Mouse (Mus musculus): ENCODE data around the gene Kcp. TPM values are rescaled to one million over a fixed set of nuclear protein-coding genes. Genes with fewer than 3 reads are reported as not detected.

Gene Kcp
- polyA plus RNA-seq, 1 experiment from 2014 or later, result 2.2 TPM

DNA sequence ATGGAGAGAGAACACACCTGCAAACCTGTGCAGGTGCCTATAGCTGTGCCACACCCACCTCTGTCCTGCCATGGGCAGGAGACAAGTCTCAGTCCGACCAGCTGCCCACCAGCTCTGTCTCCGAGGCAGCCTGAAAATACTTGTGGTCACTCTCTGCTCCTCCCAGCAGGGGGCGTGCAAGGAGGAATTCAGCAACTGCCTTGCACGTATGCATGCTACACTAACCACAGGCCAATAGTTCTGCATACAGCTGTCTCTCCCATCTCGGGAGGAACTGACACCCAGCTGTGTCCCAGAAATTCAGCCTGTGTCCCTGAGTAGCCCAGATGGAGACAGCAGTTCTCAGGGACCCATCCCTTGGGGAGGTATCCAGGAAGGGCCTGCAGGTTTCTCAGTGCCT lies 9.4 kb upstream of the Kcp start:
- WGBS (ENCODE audit: insufficient replicate concordance), result 2% methylated on average over 5 of the region's 5 CpGs
- TF ChIP-seq EP300 (IDR thresholded peaks at IDR 0.05; ENCODE audit: low read depth), result no peak
- TF ChIP-seq CTCF (IDR thresholded peaks at IDR 0.05; ENCODE audit: low read depth), result peak; percentile 91
- H3K36me3 ChIP-seq (replicated peaks; ENCODE audit: insufficient read depth, low read length), result no peaks in the 10 kb centered on the region
- no peak overlapping the region for H3K4me3 ChIP-seq (ENCODE audit: low read depth, low read length)
- H3K27ac ChIP-seq (ENCODE audit: low read depth), result no peak overlapping the region
- H3K4me1 ChIP-seq (ENCODE audit: insufficient read depth), result peaks cover 11% of the 10 kb centered on the region; the same call in 1 of the 2 replicates
- no peak overlapping the region for H3K9ac ChIP-seq (replicated peaks)
- H3K27me3 ChIP-seq (ENCODE audit: insufficient read depth, low read length), result no peaks in the 10 kb centered on the region
- no peak overlapping the region for H3K4me2 ChIP-seq (ENCODE audit: low read depth, low read length)
- DNase-seq (peak; percentile 82), ATAC-seq (peak; percentile 37; the same call in 1 of the 2 replicates)
- no peaks in the 10 kb centered on the region for H3K9me3 ChIP-seq (ENCODE audit: low read length)

DNA sequence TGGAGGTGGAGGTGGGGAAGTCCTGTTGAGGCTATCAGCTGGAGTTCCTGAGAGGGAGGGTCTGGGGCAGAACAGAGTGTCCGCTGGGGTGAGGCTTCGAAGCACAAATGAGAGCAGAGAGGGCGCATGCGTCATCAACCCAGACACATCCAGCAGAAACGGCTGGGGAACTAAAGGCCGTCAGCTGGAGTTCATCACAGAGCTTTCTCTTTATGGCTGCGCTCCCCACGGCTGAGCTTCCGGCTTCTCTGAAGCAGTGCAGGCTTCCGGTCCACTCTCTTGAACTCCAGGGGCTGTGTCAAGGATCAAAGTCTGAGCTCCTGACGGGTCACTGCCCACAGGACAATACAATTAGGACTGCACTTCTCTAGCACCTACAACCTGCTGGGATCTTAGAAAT lies 5.5 kb upstream of the Kcp start:
- peaks cover 11% of the 10 kb centered on the region; the same call in 1 of the 2 replicates for H3K4me1 ChIP-seq (ENCODE audit: insufficient read depth)
- DNase-seq, result peak; percentile 68
- no peak overlapping the region for H3K9ac ChIP-seq (replicated peaks)
- peak overlapping the region; percentile 60 for H3K4me2 ChIP-seq (ENCODE audit: low read depth, low read length)
- no peaks in the 10 kb centered on the region for H3K9me3 ChIP-seq (ENCODE audit: low read length)
- peak overlapping the region; percentile 83 for H3K27ac ChIP-seq (ENCODE audit: low read depth)
- peak overlapping the region; percentile 9; the same call in 1 of the 2 replicates for H3K4me3 ChIP-seq (ENCODE audit: low read depth, low read length)
- 0% methylated on average over 11 of the region's 11 CpGs for WGBS (ENCODE audit: insufficient replicate concordance)
- no peak for TF ChIP-seq EP300 (IDR thresholded peaks at IDR 0.05; ENCODE audit: low read depth)
- TF ChIP-seq CTCF (IDR thresholded peaks at IDR 0.05; ENCODE audit: low read depth), result no peak
- ATAC-seq, result peak; percentile 91
- peaks cover 3% of the 10 kb centered on the region for H3K27me3 ChIP-seq (ENCODE audit: insufficient read depth, low read length)
- H3K36me3 ChIP-seq (replicated peaks; ENCODE audit: insufficient read depth, low read length), result no peaks in the 10 kb centered on the region

DNA sequence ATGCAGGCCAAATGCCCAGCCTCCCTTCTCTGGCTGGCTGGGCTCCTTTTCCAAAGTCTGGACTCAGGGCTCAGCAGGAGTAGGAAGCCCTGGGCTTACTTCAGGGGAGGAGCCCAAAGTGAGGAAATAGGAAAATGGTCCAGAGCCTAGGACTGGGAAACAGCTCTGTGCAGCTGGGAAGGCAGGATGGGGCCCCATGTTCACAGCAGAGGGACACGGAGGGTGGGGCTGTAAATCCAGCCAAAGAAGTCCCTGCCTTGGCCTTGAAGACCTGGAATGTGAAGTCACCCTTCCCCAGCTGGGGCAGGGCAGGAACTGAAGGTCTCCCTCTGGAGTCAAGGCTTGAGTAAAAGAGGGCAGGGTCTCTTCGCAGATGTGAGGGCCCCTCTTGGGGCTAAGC lies 1.3 kb upstream of the Kcp start:
- peaks cover 27% of the 10 kb centered on the region for H3K27me3 ChIP-seq (ENCODE audit: insufficient read depth, low read length)
- 58% methylated on average over 2 of the region's 2 CpGs for WGBS (ENCODE audit: insufficient replicate concordance)

DNA sequence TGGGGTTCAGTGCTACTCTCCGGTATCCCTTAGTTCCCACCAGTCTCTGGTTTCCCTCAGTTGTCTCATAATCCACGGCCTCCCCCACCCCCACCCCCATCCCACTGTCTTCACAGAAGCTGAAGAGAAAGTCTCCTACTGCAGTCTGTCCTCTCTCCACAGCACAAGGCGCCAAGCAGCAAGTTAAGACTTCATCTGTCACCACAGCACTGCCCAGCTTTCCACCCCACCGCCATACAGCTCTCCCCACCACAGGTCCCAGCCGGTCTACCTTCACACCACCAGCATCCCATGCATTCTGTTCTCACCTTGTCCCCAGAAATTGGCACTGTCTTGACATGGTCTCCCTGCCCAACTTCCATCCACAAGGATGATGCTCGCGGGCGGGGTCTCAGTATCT lies 918 bp downstream of the Kcp start:
- peaks cover 27% of the 10 kb centered on the region for H3K27me3 ChIP-seq (ENCODE audit: insufficient read depth, low read length)
- H3K4me2 ChIP-seq (ENCODE audit: low read depth, low read length), result peak overlapping the region; percentile 76; the same call in 1 of the 2 replicates
- 37% methylated on average over 8 of the region's 8 CpGs for WGBS (ENCODE audit: insufficient replicate concordance)
- no peak overlapping the region for H3K9ac ChIP-seq (replicated peaks)
- peak; percentile 12 for DNase-seq
- H3K27ac ChIP-seq (ENCODE audit: low read depth), result no peak overlapping the region
- TF ChIP-seq EP300 (IDR thresholded peaks at IDR 0.05; ENCODE audit: low read depth), result no peak
- no peak for TF ChIP-seq CTCF (IDR thresholded peaks at IDR 0.05; ENCODE audit: low read depth)
- peaks cover 7% of the 10 kb centered on the region; the same call in 1 of the 2 replicates for H3K4me1 ChIP-seq (ENCODE audit: insufficient read depth)
- H3K36me3 ChIP-seq (replicated peaks; ENCODE audit: insufficient read depth, low read length), result no peaks in the 10 kb centered on the region
- H3K9me3 ChIP-seq (ENCODE audit: low read length), result no peaks in the 10 kb centered on the region
- H3K4me3 ChIP-seq (ENCODE audit: low read depth, low read length), result peak overlapping the region; percentile 45; the same call in 1 of the 2 replicates
- ATAC-seq, result no peak

More for the DNA sequence above, 1.3 kb upstream of the Kcp start:
- ATAC-seq (no peak), DNase-seq (no peak)
- TF ChIP-seq EP300 (IDR thresholded peaks at IDR 0.05; ENCODE audit: low read depth) (no peak), CTCF (IDR thresholded peaks at IDR 0.05; ENCODE audit: low read depth) (no peak)
- Histone ChIP-seq H3K4me2 (ENCODE audit: low read depth, low read length) (no peak overlapping the region), H3K36me3 (replicated peaks; ENCODE audit: insufficient read depth, low read length) (no peaks in the 10 kb centered on the region), H3K9ac (replicated peaks) (no peak overlapping the region), H3K4me3 (ENCODE audit: low read depth, low read length) (no peak overlapping the region), H3K9me3 (ENCODE audit: low read length) (no peaks in the 10 kb centered on the region), H3K27ac (ENCODE audit: low read depth) (no peak overlapping the region), H3K4me1 (ENCODE audit: insufficient read depth) (peaks cover 15% of the 10 kb centered on the region)

DNA sequence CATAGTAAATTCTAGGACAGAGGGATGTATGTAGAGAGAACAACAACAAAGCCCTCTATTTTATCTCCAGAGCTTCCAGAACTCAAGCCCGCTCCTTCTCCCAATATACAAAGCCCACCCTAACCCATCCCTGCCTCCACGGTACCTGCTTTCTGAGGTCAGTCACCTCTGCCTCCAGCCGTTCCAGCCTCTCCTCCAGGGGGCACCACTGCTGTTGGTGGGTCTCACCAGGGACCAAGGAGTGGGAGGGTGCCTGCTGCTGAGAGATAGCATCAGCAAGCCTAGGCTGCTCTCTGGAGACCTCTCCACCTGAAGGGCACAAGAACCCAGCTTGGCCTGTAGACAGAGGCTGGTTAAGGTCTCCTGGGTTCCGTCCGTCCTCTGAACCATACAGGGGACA lies 2.3 kb downstream of the Kcp start:
- Histone ChIP-seq H3K4me2 (ENCODE audit: low read depth, low read length) (no peak overlapping the region), H3K36me3 (replicated peaks; ENCODE audit: insufficient read depth, low read length) (no peaks in the 10 kb centered on the region), H3K9ac (replicated peaks) (no peak overlapping the region), H3K27ac (ENCODE audit: low read depth) (no peak overlapping the region), H3K4me3 (ENCODE audit: low read depth, low read length) (no peak overlapping the region), H3K27me3 (ENCODE audit: insufficient read depth, low read length) (peaks cover 27% of the 10 kb centered on the region), H3K9me3 (ENCODE audit: low read length) (no peaks in the 10 kb centered on the region), H3K4me1 (ENCODE audit: insufficient read depth) (peaks cover 7% of the 10 kb centered on the region; the same call in 1 of the 2 replicates)
- DNase-seq (peak; percentile 19), ATAC-seq (no peak)
- TF ChIP-seq CTCF (IDR thresholded peaks at IDR 0.05; ENCODE audit: low read depth) (peak; percentile 41; the same call in 1 of the 2 replicates), EP300 (IDR thresholded peaks at IDR 0.05; ENCODE audit: low read depth) (no peak)
- 75% methylated on average over 5 of the region's 5 CpGs for WGBS (ENCODE audit: insufficient replicate concordance)

DNA sequence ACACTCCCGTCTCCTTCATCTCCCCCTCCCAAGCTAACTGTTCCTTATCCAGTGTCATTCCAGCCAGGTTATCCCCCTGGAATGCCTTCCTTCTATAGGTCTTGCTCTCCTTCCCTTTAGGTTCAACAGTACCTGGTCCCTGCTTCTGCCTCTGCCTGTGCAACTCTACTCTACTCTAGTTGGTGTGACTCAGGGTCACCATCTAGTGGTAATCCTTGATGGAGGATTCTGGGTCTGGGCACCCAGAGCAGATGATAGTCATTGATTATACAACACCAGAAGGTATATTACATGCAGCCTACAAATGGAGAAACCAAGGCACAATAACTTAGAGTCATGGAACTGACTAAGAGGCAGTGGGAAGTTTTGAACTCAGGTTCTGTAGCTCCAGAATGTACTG lies 6.2 kb downstream of the Kcp start:
- Histone ChIP-seq H3K36me3 (replicated peaks; ENCODE audit: insufficient read depth, low read length) (no peaks in the 10 kb centered on the region), H3K9me3 (ENCODE audit: low read length) (no peaks in the 10 kb centered on the region), H3K4me2 (ENCODE audit: low read depth, low read length) (no peak overlapping the region), H3K27me3 (ENCODE audit: insufficient read depth, low read length) (peaks cover 8% of the 10 kb centered on the region), H3K27ac (ENCODE audit: low read depth) (no peak overlapping the region), H3K4me3 (ENCODE audit: low read depth, low read length) (no peak overlapping the region), H3K9ac (replicated peaks) (no peak overlapping the region), H3K4me1 (ENCODE audit: insufficient read depth) (no peaks in the 10 kb centered on the region)
- DNase-seq (no peak), ATAC-seq (peak; percentile 47; the same call in 1 of the 2 replicates)
- TF ChIP-seq CTCF (IDR thresholded peaks at IDR 0.05; ENCODE audit: low read depth) (peak; percentile 64), EP300 (IDR thresholded peaks at IDR 0.05; ENCODE audit: low read depth) (no peak)
- 68% methylated on average over 1 of the region's 1 CpGs for WGBS (ENCODE audit: insufficient replicate concordance)
